Mouse (Mus musculus): ENCODE measurements around the gene Cnr2.

DNA sequence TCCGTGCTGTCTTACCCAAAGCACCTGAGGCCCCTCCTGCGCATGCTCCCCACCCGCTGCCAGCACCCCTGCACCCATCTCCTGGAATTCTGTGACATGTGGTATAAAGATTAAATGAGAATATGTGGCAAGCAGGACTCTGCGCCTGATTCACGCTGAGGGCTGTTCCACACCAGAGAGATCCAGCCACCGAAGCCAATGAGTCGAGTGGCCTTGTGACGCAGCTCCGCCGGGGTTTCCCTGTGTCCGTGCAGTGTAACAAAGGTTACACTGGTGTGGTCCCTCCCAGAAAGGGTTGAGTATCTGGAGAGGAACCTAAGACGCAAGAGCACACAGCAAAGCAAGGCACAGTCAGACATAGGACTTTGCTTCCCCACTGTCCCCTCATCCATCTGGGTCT is 9.5 kb upstream of the Cnr2 start:
- TF ChIP-seq MYOG (IDR thresholded peaks at IDR 0.05; ENCODE audit: control insufficient read depth, extremely low read depth, insufficient read length) (no peak), CEBPB (IDR thresholded peaks at IDR 0.05; ENCODE audit: low read depth) (no peak), CTCF (IDR thresholded peaks at IDR 0.05; ENCODE audit: control insufficient read depth, insufficient read depth, insufficient read length) (no peak), USF1 (IDR thresholded peaks at IDR 0.05; ENCODE audit: low read depth) (no peak), MAX (IDR thresholded peaks at IDR 0.05) (no peak)

All from C2C12 (cell line).